Comparison of ENCODE assay signal across 9 mouse cellular contexts in genomic region chr15:78178397-78178796, GRCm38 (mm10). TPM values are rescaled to one million over a fixed set of nuclear protein-coding genes. Genes with fewer than 3 reads are reported as not detected.
DNase-seq lines count a peak whose midpoint lies in the region; ATAC-seq lines count a peak whose summit lies in the region.
"Had no signal": no experiment of that assay in that cellular context is flagged by ENCODE, and none has a peak within 500 bp of the region (broad histone marks: within the 10 kb centered on the region; RNA-seq: fewer than 3 reads in every experiment).

No protein-coding gene starts in this region.

- no peak overlapping the region for H3K4me3 ChIP-seq in forebrain, embryonic 10.5 days
- no peak overlapping the region for H3K4me3 ChIP-seq in forebrain, embryonic 12.5 days (replicated peaks)
- no peak overlapping the region for H3K4me3 ChIP-seq in liver, embryonic 13.5 days (replicated peaks)
- H3K4me3 ChIP-seq in neural tube, embryonic 13.5 days, result no peak overlapping the region

- peak; percentile 74 for DNase-seq in forebrain, embryonic 10.5 days (ENCODE audit: extremely low spot score, low spot score)
- peak; percentile 64 to 73 for DNase-seq in adrenal gland, postnatal 4 days (ENCODE audit: low spot score in 2 of 2)
- DNase-seq in kidney, adult 8-10 months, result peak; percentile 53 to 62
- DNase-seq in liver, embryonic 13.5 days, result peak; percentile 55
- DNase-seq in telencephalon, adult 2 months (ENCODE audit: low read depth, low spot score), result peak; percentile 33

- peaks cover 25% of the 10 kb centered on the region for H3K4me1 ChIP-seq in forebrain, embryonic 10.5 days
- H3K4me1 ChIP-seq in forebrain, embryonic 12.5 days, result peaks cover 40% of the 10 kb centered on the region
- H3K4me1 ChIP-seq in liver, embryonic 13.5 days (replicated peaks), result peaks cover 19% of the 10 kb centered on the region
- H3K4me1 ChIP-seq in neural tube, embryonic 13.5 days (replicated peaks), result peaks cover 63% of the 10 kb centered on the region

- WGBS in forebrain, embryonic 10.5 days, result 7% methylated on average over 9 of the region's 9 CpGs
- 7% methylated on average over 9 of the region's 9 CpGs for WGBS in forebrain, embryonic 12.5 days
- WGBS in liver, embryonic 13.5 days (ENCODE audit: insufficient replicate concordance), result 6% methylated on average over 9 of the region's 9 CpGs
- 4% methylated on average over 9 of the region's 9 CpGs for WGBS in neural tube, embryonic 13.5 days

- H3K9ac ChIP-seq in forebrain, embryonic 12.5 days, result no peak overlapping the region
- H3K9ac ChIP-seq in liver, embryonic 13.5 days, result no peak overlapping the region
- 0 out of 2 replicates have a peak overlapping the region, but pooled peaks have one; percentile 17 for H3K9ac ChIP-seq in neural tube, embryonic 13.5 days

- H3K27ac ChIP-seq in forebrain, embryonic 10.5 days, result peak overlapping the region; percentile 16; the same call in 1 of the 2 replicates
- no peak overlapping the region for H3K27ac ChIP-seq in forebrain, embryonic 12.5 days
- H3K27ac ChIP-seq in liver, embryonic 13.5 days, result no peak overlapping the region
- H3K27ac ChIP-seq in neural tube, embryonic 13.5 days (replicated peaks), result peak overlapping the region; percentile 70

- H3K27me3 ChIP-seq in forebrain, embryonic 10.5 days (ENCODE audit: poor library complexity, severe bottlenecking), result peaks cover 13% of the 10 kb centered on the region
- H3K27me3 ChIP-seq in forebrain, embryonic 12.5 days, result peaks cover 3% of the 10 kb centered on the region; the same call in 1 of the 2 replicates
- H3K27me3 ChIP-seq in liver, embryonic 13.5 days, result peaks cover 17% of the 10 kb centered on the region
- H3K27me3 ChIP-seq in neural tube, embryonic 13.5 days, result no peaks in the 10 kb centered on the region

- no peaks in the 10 kb centered on the region for H3K9me3 ChIP-seq in forebrain, embryonic 10.5 days
- no peaks in the 10 kb centered on the region for H3K9me3 ChIP-seq in forebrain, embryonic 12.5 days
- no peaks in the 10 kb centered on the region for H3K9me3 ChIP-seq in liver, embryonic 13.5 days (replicated peaks)
- H3K9me3 ChIP-seq in neural tube, embryonic 13.5 days, result no peaks in the 10 kb centered on the region

- H3K4me2 ChIP-seq in forebrain, embryonic 12.5 days, result no peak overlapping the region; the same call in 1 of the 2 replicates
- no peak overlapping the region for H3K4me2 ChIP-seq in liver, embryonic 13.5 days
- peak overlapping the region; percentile 19 for H3K4me2 ChIP-seq in neural tube, embryonic 13.5 days

- H3K36me3 ChIP-seq in forebrain, embryonic 10.5 days (replicated peaks), result no peaks in the 10 kb centered on the region
- H3K36me3 ChIP-seq in forebrain, embryonic 12.5 days (replicated peaks), result no peaks in the 10 kb centered on the region
- no peaks in the 10 kb centered on the region for H3K36me3 ChIP-seq in liver, embryonic 13.5 days
- H3K36me3 ChIP-seq in neural tube, embryonic 13.5 days, result no peaks in the 10 kb centered on the region

- ATAC-seq in forebrain, embryonic 12.5 days (ENCODE audit: low FRiP score), result no peak
- ATAC-seq in frontal cortex, adult (ENCODE audit: low TSS enrichment), result peak; percentile 8; the same call in 1 of the 2 replicates
- no peak for ATAC-seq in liver, embryonic 13.5 days (ENCODE audit: low read depth)
- no peak for ATAC-seq in neural tube, embryonic 13.5 days (ENCODE audit: low read depth)

RNA-seq across cellular contexts. Expression of gene Ift27, which starts 4.5 kb away (rescaled TPM):
- 158 and 162 TPM in 2 replicates for polyA plus RNA-seq in forebrain, embryonic 10.5 days (2016; fragmentation: Nextera tagmentation; extraction: Ambion mirVana)
- 127 and 131 TPM in 2 replicates for polyA plus RNA-seq in forebrain, embryonic 12.5 days (2016; fragmentation: Nextera tagmentation; extraction: Ambion mirVana)
- 10 to 100 TPM; 32.1 to 32.8 TPM for total RNA-seq in adrenal gland, postnatal 4 days (2021)
- 45.7 and 45.9 TPM in 2 replicates for polyA plus RNA-seq in liver, embryonic 13.5 days (2015; fragmentation: Nextera tagmentation; extraction: Ambion mirVana)
- 88.5 and 96.9 TPM in 2 replicates for polyA plus RNA-seq in neural tube, embryonic 13.5 days (2015; fragmentation: Nextera tagmentation; extraction: Ambion mirVana)

RNA-seq across cellular contexts. Expression of gene Pvalb, which starts 27.8 kb away (rescaled TPM):
- not detected in 2 replicates for polyA plus RNA-seq in forebrain, embryonic 10.5 days (2016; fragmentation: Nextera tagmentation; extraction: Ambion mirVana)
- not detected in 2 replicates for polyA plus RNA-seq in forebrain, embryonic 12.5 days (2016; fragmentation: Nextera tagmentation; extraction: Ambion mirVana)
- total RNA-seq in adrenal gland, postnatal 4 days (2021), result 10 to 100 TPM in 1 of 2 experiments, 1 to 10 TPM in 1; 2.8 to 13.4 TPM
- not detected in 2 replicates for polyA plus RNA-seq in liver, embryonic 13.5 days (2015; fragmentation: Nextera tagmentation; extraction: Ambion mirVana)
- 2.5 and 4.1 TPM in 2 replicates for polyA plus RNA-seq in neural tube, embryonic 13.5 days (2015; fragmentation: Nextera tagmentation; extraction: Ambion mirVana)

RNA-seq across cellular contexts. Expression of gene Cacng2, which starts 58.6 kb away (rescaled TPM):
- 0.05 and 0.20 TPM in 2 replicates for polyA plus RNA-seq in forebrain, embryonic 10.5 days (2016; fragmentation: Nextera tagmentation; extraction: Ambion mirVana)
- polyA plus RNA-seq in forebrain, embryonic 12.5 days (2016; fragmentation: Nextera tagmentation; extraction: Ambion mirVana), result 2.2 and 2.5 TPM in 2 replicates
- total RNA-seq in adrenal gland, postnatal 4 days (2021), result under 1 TPM; 0.65 to 0.78 TPM
- polyA plus RNA-seq in liver, embryonic 13.5 days (2015; fragmentation: Nextera tagmentation; extraction: Ambion mirVana), result not detected in 2 replicates
- polyA plus RNA-seq in neural tube, embryonic 13.5 days (2015; fragmentation: Nextera tagmentation; extraction: Ambion mirVana), result 9.4 and 10.6 TPM in 2 replicates
- polyA plus RNA-seq: lung, embryonic 16.5 days had no signal

Comparison
In these comparisons a context has a peak if more than half of its experiments do, and no peak if none do; other contexts are left out.
1. H3K27ac ChIP-seq: peak in forebrain, embryonic 10.5 days (single experiment) and neural tube, embryonic 13.5 days (single experiment); none in forebrain, embryonic 12.5 days (single experiment) and liver, embryonic 13.5 days (single experiment).
2. Peak in every context shown above with its lines, with median percentiles within 50 percentile points of each other: DNase-seq.